Mouse (Mus musculus) naive thymus-derived CD4-positive, alpha-beta T cell, adult 2 months (primary cell): ENCODE data around the gene Dysf.
A peak's percentile ranks its signal among the peaks of the same experiment; 100 is the strongest.

ENCODE experiments used
- DNase-seq: peaks from one replicate; pipeline ENCODE4 v3.0.0-alpha.2; 2011; ENCODE audit warnings: low read depth

Dysf gene

GRCm38 (mm10) chr6:84167612-84168011, 159.2 kb downstream of the Dysf start:
- no peak for DNase-seq

GRCm38 (mm10) chr6:84168571-84168970, 160.2 kb downstream of the Dysf start:
- DNase-seq = no peak

DNA sequence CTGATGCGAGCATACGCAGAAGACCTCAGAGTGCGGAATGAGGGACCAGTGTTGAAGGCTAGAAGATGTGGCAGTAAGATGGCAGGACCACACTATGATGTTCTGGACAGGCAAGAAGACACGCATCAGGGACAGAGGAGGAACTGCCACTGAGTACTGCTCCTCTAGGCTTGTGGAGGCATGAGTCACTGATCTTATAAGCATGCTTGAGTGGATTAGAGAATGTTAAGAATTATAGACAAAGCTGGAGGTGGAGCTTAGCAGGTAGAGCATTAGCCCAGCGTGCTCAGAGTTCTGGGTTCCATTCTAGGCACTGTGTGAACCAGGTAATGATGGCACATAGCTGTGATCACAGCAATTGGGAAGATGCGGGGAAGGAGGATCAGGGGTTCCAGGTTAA, 165.2 kb downstream of the Dysf start:
- no peak for DNase-seq

DNA sequence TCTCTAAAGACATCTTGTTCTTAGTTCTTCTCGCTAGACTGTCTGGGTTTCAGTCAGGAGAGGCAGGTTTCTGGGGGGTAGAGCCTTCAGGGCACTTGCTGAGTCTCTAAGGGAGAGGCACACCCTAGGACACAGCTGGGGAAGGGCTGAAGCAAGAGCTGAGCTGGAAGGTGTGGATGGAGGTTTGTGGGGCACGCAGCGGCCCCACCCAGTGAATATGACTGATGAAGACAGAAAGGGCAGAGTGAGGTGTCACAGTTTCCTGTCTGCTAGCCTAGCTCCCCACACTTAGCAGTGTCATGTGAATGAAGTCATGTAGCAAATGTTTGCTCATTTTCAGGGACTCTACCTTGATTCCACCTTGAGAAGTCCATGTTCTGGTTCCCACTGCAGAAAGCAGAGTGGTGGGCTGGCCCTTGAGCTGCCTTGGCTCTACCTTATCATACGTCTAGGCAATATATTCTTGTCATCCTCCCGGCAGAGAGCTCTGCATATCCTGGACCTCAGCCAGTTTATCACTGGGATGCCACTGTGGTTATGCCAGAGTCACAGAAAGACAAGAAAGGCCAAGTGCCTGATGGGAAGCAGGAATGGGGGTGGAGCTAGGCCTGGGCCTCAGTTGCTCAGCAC, 170.5 kb downstream of the Dysf start:
- peak; percentile 32 for DNase-seq

- DNase-seq = no peak
These were observed 173.1 kb downstream of the Dysf start for GRCm38 (mm10) chr6:84181452-84181851.

- peak; percentile 19 for DNase-seq
These were observed 183.4 kb downstream of the Dysf start for GRCm38 (mm10) chr6:84191656-84192250.

DNA sequence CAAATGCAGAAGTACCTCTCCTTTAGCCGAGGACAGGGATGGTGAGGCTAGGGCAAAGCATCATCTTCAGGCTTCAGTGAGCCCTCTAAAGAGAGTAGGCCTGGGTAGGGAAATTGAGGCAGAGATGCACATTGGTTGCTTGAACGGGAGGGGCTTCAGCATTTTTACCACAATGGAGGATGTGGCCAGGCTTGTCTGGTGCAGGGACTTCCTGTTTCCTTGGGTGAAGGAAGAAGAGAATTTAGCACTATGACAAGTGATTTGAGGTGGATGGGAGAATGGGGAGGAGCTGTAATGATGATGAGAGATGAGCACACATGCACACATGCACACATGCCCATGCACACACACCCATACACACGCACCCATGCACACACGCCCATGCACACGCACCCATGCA, 188.1 kb downstream of the Dysf start:
- DNase-seq = peak; percentile 29

DNA sequence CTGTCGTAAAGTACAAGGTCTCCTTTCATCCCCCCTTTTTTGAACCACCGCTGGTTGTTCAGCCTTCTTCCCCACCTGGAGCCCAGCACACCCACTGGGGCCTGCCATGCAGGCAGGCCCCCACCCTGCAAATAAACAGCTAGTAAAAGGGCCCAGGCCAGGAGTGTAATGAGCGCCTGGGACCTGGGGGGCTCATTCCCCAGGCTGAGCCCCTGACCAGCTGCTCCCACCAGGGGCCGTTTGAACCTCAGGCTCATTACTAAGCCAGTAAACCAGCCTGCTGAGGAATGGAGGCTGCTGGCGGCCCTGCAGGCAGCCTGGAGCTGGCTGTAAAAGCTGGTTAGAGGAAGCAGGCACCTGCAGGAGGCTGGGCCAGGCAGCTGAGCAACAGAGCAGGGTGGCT, 189.4 kb downstream of the Dysf start:
- no peak for DNase-seq

DNA sequence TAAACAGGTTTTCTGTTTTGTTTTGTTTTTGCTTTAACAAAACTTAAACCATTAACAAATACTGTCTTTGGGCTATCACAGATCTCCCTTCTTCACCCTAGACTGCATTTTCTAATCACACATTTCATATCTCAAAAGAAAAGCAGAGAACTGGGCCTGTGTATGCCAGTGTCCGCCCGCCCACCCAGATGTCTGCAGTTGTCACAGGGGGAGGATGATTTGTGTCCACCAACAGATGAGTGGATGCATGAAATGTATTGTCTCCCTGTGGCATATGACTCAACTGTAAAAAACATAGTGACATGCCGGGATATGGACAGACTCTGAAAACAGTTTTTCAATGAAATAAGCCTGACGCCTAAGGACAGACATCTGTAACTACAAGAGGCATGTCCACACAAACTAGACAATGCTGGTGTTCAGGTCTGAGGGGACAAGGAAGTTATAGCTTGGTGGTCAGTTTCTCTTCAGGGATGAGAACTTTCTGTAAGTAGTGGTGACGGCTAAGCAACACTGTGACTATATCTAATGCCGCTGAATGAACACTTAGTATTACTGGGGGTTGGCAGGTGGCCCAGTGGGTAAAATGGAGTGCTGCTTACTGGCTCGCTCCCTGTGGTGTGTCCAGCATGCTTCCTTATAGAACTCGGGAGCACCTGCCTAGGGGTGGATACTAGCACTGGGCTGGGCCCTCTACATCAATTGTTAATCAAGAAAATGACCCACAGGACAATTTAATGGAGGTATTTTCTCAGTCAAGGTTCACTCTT, 193.5 kb downstream of the Dysf start:
- DNase-seq = no peak

DNA sequence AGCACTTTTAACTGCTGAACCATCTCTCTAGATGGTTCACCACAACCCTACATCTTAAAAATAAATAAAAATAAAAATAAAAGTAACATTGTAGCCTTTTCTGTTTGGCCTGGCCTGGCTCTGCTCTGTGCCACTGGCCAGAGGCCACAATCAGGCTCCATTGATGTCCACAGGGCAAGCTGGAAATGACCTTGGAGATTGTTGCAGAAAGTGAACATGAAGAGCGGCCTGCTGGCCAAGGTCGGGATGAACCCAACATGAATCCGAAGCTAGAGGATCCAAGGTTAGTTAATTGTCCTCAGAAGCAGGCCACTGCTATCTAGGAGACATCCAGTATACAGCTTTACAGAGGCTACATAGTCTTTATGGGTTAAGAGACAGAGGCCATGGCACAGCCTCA, 197.2 kb downstream of the Dysf start:
- DNase-seq = no peak

DNA sequence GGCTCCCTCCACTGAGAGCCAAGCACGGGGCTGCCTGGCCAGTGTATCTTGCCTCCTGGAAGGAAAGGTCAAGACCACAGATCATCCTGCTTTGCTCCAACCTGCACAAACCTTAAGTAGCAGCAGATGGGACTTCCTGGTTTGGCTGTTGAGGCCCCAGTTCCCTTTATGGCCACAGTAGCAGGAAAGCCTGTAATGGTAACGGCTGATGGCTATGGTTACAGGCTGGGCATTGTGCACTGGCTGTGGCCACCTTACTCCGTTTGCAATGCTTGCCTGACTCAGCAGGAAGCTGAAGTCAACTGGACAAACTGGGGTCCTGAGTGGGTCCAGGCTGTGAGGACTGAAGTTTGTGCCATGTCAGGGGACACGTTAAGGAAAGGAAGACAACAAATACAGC, 200.2 kb downstream of the Dysf start:
- DNase-seq = no peak

- DNase-seq = no peak
These were observed 201.5 kb downstream of the Dysf start for GRCm38 (mm10) chr6:84209736-84210434.

DNA sequence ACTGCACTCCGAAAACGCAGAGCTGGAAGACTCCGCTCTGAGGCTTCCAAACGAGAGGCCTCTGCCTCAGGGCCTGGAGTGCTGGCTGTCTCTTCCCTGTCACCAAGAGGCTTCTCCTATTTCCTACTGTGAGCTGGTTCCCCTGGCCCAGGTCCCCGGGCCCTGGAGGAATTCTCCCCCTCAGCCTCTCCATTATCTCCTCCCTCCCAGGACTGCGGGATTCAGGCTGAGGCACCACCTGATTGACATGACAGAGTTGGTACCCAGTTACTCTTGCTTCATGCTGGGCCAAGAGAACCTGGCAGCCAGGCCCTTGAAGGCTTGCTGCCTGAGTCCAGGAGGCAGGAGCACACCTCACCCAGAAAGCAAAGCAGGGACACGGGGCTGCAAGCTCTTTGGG, 203.1 kb downstream of the Dysf start:
- no peak for DNase-seq

GRCm38 (mm10) chr6:84213101-84213500, 204.7 kb downstream of the Dysf start:
- DNase-seq = no peak

GRCm38 (mm10) chr6:84217216-84217933, 209.0 kb downstream of the Dysf start:
- DNase-seq = no peak

GRCm38 (mm10) chr6:84219119-84219518, 210.7 kb downstream of the Dysf start:
- DNase-seq = no peak

DNA sequence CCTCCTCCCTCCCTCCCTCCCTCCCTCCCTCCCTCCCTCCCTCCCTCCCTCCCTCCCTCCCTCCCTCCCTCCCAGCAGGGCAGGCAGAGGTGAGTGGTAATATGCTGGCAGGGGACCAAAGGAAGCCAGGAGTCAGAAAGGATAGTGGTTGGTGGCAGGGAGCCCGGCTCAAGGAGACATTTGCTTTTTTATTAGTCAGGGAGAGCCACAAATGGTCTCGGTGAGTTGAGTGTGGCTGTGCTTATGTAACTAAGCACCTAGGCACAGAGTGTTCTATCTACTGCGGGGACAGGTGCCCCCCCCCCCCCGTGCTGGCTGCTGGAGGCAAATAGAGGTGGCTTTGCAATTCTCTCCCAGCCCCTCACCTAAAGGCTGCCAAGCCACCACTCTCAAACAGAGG, 216.5 kb downstream of the Dysf start:
- no peak for DNase-seq

DNA sequence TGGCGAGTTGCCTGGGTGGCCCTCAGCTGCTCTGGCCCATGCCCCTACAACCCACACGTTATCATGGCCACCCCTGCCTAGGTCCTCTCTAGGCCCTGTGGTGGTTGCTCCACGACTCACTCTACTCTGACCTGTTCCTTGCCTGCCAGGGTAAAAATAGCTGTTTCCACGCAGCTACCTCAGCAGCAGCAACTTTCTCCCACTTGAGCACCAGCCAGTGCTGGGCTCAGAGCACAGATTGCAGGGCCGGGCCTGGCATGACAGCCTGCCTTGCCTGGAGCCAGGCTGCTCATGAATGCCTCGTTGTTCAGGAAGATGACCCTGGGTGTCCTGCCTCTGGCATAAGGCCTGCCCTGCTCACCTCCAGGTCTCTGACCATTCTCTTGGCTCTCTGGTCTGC, 217.2 kb downstream of the Dysf start:
- no peak for DNase-seq

DNA sequence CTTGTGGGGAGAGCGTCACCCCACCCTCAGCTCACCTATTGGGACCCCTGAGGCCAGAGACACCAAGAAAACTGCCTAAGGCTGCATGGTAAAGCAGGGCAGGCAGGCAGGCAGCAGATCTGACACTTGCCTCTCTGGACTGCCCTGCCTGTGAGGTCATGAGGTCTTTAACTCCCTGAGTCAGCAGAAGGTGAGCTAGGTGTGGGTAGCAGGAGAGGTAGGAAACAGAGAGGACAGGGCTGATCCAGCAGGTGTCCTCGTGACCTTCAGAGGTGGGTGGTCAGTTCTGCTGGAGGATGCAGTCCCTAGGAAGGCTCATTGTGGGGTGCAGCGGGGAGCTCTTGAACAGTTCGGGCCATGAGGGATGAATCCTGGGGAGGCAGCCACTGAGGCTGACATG, 219.8 kb downstream of the Dysf start:
- DNase-seq = no peak

GRCm38 (mm10) chr6:84228786-84229185, 220.4 kb downstream of the Dysf start:
- no peak for DNase-seq

GRCm38 (mm10) chr6:84229739-84230138, 221.3 kb downstream of the Dysf start:
- no peak for DNase-seq

- no peak for DNase-seq
These were observed 222.7 kb downstream of the Dysf start for GRCm38 (mm10) chr6:84231108-84231507.
